Mouse (Mus musculus) cerebellum, adult 11 months (tissue): ENCODE results near the gene Gm29797.

Experiments
- DNase-seq: peaks from one replicate; pipeline ENCODE4 v3.0.0; 2022

Gene Gm29797

GRCm38 (mm10) chr2:181673501-181673900 lies 16.7 kb downstream of the Gm29797 start:
- DNase-seq, result no peak

GRCm38 (mm10) chr2:181674934-181675333 lies 18.1 kb downstream of the Gm29797 start:
- DNase-seq, result no peak

DNA sequence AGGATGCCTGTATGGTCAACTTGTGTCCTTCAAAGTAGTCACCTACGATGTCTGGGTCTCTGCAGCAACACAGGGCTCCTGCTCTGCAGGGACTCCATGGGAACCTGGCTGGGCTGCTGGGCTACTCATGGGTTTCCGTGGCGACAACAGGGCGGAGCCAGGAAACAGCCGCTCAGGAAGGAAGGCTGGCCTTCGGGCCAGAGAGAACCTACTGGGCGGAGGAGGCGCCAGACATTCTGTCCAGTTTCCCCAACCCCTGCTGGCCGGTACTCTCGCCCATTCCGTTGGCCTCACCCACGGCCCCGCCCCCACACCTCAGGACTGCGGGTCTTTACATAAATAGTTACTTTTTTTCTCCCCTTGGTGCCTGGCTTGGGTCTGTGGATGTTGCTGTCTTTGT lies 18.6 kb downstream of the Gm29797 start:
- peak; percentile 36 for DNase-seq

- no peak for DNase-seq
Observed at GRCm38 (mm10) chr2:181676424-181676823, 19.6 kb downstream of the Gm29797 start.

DNA sequence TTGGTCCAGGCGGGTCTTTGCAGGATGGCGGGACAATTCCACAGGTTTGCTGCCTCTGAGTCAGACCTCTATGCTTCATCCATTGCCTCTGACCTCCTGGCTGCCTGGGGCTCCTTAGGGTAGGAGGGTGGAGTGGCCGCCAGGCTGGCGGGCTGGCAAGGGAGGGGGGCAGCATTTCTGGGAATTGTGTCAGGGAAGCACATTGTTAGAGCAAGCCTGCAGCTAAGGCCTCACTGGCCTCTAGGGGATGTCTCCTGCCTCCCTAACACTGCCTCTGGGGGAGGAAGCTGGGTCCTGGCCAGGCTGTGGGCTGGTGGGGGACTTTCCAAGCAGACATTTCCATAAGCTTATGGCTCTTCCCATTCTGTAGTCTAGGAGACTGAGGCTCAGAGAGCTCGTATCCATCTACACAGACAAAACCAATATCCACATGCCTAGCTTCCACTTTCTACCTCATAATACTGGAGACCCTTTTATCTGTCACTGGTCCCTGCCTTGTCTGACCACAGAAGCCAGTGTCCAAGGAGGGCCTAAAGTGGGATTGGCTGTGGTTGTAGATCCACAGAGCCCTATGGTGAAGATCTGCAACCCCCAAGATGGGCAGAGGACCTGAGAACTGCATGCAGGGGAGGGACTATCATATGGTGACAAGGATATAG lies 20.4 kb downstream of the Gm29797 start:
- no peak for DNase-seq

DNA sequence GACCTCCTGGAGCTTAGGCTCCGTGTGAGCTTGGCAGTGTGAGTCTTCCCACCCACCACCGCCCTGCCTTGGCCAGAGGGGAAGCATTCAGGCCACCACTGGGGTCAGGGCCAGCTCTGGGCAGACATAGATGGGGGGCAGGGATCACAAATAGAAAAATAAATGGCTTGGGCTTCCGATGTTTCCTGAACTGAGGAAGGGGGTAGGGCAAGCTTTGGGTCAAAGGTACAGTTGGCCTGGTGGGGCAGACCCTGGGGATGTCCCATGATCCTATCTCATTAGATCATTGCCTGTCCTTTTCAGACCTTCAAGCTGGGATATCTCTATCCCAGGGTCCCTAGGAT lies 20.9 kb downstream of the Gm29797 start:
- no peak for DNase-seq

GRCm38 (mm10) chr2:181678780-181679179 lies 21.9 kb downstream of the Gm29797 start:
- peak; percentile 60 for DNase-seq

- DNase-seq, result peak; percentile 78
Observed at GRCm38 (mm10) chr2:181679951-181680715, 23.3 kb downstream of the Gm29797 start, which contains the start of gene Tcea2. Gene Tcea2 (plus strand): TSS chr2:181680310.

GRCm38 (mm10) chr2:181680716-181681117 lies 23.9 kb downstream of the Gm29797 start:
- DNase-seq, result no peak

DNA sequence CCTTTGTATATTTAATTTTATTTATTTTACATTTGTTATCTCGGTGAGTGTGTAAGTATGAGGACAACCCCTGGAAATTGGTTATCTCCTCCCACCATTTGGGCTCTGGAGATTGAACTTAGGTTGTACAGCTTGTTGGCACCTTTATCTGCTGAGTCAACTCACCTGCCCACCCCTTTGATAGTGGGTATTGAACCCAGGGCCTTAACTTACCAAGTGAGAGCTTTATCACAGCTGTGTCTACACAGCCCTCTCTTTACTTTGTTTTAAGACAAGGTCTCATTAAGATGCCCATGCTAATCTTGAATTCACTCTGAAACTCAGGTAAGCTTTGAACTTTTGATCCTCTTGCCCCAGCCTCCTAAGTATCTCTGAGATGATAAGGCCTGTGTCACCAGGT lies 25.1 kb downstream of the Gm29797 start:
- DNase-seq, result no peak

GRCm38 (mm10) chr2:181683381-181683780 lies 26.5 kb downstream of the Gm29797 start:
- no peak for DNase-seq

DNA sequence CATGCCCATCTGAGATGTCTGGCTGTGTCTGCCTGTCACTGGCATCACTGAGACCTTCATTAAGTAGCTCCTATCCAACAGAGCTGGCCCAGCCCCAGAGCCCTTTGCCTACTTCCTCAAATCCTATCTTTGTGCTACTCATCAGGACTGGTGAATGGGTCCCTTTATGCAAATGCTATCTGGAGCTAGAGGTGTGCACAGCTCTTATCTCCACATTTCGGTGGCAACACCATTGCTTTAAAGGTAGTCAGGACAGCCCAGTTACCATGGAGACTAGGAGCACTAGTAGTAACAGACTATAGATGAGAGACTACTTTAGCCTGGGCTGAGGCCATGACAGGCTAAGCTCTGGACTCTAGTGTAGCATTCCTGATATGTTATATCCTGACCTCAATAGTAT lies 27.9 kb downstream of the Gm29797 start:
- DNase-seq, result no peak

DNA sequence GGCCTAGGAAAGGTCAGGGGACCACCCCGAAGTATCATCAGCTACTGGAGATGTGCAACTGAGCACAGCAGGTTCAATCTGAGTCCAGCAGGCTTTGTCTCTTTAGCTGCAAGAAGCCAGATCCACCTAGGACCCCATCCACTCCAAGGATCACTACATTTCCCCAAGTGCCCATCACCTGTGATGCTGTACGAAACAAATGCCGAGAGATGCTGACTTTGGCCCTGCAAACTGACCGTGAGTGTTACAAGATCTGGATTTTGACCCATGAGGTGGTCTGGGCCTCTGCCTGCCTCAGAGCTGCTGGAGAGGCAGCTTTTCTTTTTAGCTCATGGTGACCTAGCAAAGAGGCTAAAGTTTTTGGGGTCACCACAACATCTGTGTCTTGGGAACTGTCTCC lies 28.9 kb downstream of the Gm29797 start:
- DNase-seq, result no peak

GRCm38 (mm10) chr2:181687586-181687985 lies 30.8 kb downstream of the Gm29797 start:
- DNase-seq, result no peak

GRCm38 (mm10) chr2:181689466-181690160 lies 32.8 kb downstream of the Gm29797 start:
- no peak for DNase-seq

GRCm38 (mm10) chr2:181691083-181691482 lies 34.2 kb downstream of the Gm29797 start:
- no peak for DNase-seq

- no peak for DNase-seq
Observed at GRCm38 (mm10) chr2:181691571-181691970, 34.7 kb downstream of the Gm29797 start.

- DNase-seq, result no peak
Observed at GRCm38 (mm10) chr2:181692304-181692703, 35.5 kb downstream of the Gm29797 start.

DNA sequence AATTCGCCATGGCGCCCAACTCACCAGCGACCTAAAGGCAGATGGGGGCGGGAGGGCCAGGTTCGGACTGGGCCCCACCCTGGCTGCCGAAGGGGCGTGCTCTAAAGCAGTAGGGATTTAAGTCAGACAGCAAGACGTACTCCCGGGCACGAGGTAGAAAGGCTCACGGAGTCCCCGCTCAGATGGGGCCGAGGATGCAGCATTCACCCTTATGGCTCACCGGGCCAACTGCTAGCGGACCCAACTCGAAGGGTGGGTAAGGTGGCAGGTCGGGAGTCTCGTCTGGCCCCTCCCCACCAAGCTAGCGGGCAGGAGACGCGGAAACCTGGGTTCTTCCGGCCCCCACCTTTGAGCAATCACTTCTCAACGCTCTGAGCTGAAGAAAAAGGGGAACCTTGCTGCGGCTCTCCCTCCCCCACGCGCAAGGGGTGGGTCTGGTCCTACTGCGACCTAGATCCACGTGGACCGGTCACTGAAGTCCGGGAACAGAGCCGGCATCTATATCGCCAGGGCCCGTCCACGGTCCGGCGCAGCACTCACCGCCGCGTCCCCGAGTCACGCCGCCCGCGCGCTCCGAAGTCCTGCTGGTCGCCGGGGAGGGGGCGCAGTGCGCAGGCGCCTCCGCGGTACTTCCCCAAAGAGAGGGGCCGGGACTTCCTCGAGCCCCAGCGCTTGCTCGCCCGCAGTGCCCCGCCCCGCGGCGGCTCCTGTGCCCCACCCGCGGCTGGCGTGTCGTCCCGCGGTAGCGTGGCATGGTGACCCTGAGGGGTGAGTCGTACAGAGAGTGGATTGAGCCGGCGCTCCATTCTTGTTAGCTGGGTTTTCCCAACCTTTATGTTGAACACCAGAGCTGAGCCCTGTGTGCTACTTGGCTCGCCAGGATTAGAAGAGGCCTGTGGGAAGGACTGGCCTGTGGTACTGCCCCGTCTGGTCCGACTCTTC lies 36.8 kb downstream of the Gm29797 start, which contains the start of gene Rgs19:
Rgs19 (minus strand) TSS at position 639 of the 942 bp plus-strand sequence.
- peak; percentile 64 for DNase-seq

- DNase-seq, result no peak
Observed at GRCm38 (mm10) chr2:181694581-181694980, 37.7 kb downstream of the Gm29797 start.

DNA sequence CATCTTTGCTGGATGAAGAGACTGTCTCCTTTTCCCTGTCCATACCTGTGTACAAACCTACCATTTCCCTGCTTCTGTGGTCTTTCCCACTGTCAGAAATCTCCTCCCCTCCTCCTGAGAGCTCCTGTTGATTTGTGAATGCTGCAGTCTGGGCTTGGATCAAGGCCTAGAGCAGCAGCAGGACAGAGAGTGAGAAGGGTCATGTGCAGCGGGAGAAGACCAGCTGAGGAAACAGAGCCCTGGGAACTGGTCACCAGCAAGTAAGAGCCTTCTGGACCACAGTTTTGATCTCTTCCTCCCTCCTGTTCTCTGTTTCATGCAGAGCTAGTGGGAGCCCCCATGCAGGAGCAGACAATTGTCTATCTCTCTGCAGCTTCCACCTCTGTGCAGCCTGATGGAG lies 38.9 kb downstream of the Gm29797 start:
- no peak for DNase-seq

- DNase-seq, result no peak
Observed at GRCm38 (mm10) chr2:181696801-181697420, 40.1 kb downstream of the Gm29797 start.
